Mouse (Mus musculus) thymus, postnatal 4 days (tissue): ENCODE results near the gene Ctdspl.

ENCODE experiments used
- DNase-seq: peaks from one replicate; pipeline ENCODE4 v3.0.0; 2021

Gene Ctdspl

GRCm38 (mm10) chr9:118991750-118992585 is 65.7 kb downstream of the Ctdspl start:
- DNase-seq: peak; percentile 55

- DNase-seq: no peak
These were observed 66.3 kb downstream of the Ctdspl start for GRCm38 (mm10) chr9:118992586-118992955.

- DNase-seq: peak; percentile 24
These were observed 68.4 kb downstream of the Ctdspl start for GRCm38 (mm10) chr9:118994524-118995227.

GRCm38 (mm10) chr9:118995539-118995938 is 69.3 kb downstream of the Ctdspl start:
- DNase-seq: peak; percentile 42

- peak; percentile 74 for DNase-seq
These were observed 71.0 kb downstream of the Ctdspl start for GRCm38 (mm10) chr9:118997241-118997640.

- DNase-seq: no peak
These were observed 73.9 kb downstream of the Ctdspl start for GRCm38 (mm10) chr9:119000196-119000595.

- no peak for DNase-seq
These were observed 76.0 kb downstream of the Ctdspl start for GRCm38 (mm10) chr9:119002267-119002666.

GRCm38 (mm10) chr9:119003990-119004702 is 77.9 kb downstream of the Ctdspl start:
- DNase-seq: no peak

- no peak for DNase-seq
These were observed 78.4 kb downstream of the Ctdspl start for GRCm38 (mm10) chr9:119004703-119005076.

- no peak for DNase-seq
These were observed 79.2 kb downstream of the Ctdspl start for GRCm38 (mm10) chr9:119005303-119006029.

GRCm38 (mm10) chr9:119007266-119007665 is 81.0 kb downstream of the Ctdspl start:
- no peak for DNase-seq

- DNase-seq: no peak
These were observed 82.6 kb downstream of the Ctdspl start for GRCm38 (mm10) chr9:119008871-119009270.

- no peak for DNase-seq
These were observed 84.0 kb downstream of the Ctdspl start for GRCm38 (mm10) chr9:119010156-119010710.

- DNase-seq: no peak
These were observed 90.7 kb downstream of the Ctdspl start for GRCm38 (mm10) chr9:119016785-119017507.

- DNase-seq: no peak
These were observed 95.5 kb downstream of the Ctdspl start for GRCm38 (mm10) chr9:119021731-119022130.

- no peak for DNase-seq
These were observed 99.0 kb downstream of the Ctdspl start for GRCm38 (mm10) chr9:119025263-119025662.

- DNase-seq: no peak
These were observed 99.6 kb downstream of the Ctdspl start for GRCm38 (mm10) chr9:119025832-119026331.

- DNase-seq: no peak
These were observed 101.1 kb downstream of the Ctdspl start for GRCm38 (mm10) chr9:119027337-119027736.

GRCm38 (mm10) chr9:119028226-119029195 is 102.3 kb downstream of the Ctdspl start:
- DNase-seq: no peak

- peak; percentile 85 for DNase-seq
These were observed 103.3 kb downstream of the Ctdspl start for GRCm38 (mm10) chr9:119029568-119029967.
